Mouse (Mus musculus): ENCODE results near the gene Ubox5.
A peak's percentile ranks its signal among the peaks of the same experiment; 100 is the strongest.

Ubox5 gene

GRCm38 (mm10) chr2:130574960-130575359, 54.9 kb downstream of the Ubox5 start:
- DNase-seq: no peak

DNA sequence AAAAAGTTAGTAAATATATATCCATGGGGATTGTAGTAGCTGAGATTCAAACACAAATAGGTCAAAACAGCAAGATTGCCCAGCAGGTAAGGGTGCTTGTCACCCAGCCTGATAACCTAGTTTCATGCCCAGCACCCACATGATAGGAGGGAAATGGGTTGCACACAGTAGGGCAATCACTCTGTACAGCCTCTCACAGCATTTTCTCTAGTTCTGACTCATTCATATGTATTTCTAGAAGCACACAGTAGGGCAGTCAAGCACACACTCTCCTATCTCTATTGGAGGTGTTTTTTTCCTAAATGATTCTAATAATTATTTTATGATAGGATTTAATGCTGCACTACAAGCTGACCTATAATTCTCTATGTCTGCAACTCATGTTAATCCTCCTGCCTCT, 59.9 kb downstream of the Ubox5 start:
- DNase-seq: no peak

DNA sequence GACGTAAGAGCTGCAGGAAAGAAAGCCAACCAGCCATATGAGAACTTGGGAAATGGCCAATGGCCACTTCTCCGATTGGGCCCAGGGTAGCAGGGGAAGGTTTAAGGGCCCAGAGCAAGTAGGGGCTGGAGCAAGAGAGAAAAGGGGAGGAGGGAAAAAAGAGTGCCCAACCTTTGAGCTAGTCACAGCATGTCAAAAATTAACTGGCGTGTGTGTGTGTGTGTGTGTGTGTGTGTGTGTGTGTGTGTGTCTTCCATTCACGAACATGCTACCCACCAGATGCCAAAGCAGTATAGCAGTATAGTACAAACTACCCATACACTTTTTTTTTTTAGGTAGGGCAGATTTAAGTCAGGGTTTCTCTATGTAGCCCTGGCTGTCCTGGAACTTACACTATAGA, 60.9 kb downstream of the Ubox5 start:
- DNase-seq: no peak

DNA sequence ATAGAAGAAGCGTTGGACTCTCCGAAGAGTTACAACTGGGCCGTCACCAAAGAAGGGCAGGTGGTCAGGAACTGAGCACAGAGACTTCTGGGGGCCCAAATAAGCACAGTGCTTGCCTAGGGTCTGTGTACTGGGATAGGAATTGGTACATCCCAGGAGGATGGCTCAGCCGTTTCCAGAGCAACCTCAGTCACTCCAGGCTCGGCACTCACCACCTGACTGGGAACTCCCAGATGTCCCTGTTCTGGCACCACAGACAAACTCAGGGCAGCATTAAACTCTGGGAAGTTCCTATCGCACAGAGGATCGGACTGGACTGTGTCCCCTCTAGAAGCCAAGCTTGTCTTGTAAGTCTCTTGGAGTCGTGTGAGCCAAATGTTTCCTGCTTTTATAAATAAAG, 64.9 kb downstream of the Ubox5 start:
- DNase-seq: no peak

DNA sequence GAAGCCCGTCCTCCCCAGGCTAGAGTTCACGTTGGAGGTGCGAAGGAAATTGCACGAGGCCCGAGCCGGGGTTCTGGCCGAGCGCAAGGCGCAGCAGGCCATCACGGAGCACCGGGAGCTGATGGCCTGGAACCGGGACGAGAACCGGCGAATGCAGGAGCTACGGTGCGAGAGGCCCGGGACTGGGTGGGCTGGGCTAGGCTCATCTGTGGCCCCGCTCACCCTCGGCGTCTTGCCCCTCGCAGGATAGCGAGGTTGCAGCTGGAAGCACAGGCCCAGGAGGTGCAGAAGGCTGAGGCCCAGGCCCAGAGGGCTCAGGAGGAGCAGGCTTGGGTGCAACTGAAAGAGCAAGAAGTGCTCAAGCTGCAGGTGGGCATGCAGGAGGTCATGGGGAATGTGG, 65.8 kb downstream of the Ubox5 start:
- no peak for DNase-seq

DNA sequence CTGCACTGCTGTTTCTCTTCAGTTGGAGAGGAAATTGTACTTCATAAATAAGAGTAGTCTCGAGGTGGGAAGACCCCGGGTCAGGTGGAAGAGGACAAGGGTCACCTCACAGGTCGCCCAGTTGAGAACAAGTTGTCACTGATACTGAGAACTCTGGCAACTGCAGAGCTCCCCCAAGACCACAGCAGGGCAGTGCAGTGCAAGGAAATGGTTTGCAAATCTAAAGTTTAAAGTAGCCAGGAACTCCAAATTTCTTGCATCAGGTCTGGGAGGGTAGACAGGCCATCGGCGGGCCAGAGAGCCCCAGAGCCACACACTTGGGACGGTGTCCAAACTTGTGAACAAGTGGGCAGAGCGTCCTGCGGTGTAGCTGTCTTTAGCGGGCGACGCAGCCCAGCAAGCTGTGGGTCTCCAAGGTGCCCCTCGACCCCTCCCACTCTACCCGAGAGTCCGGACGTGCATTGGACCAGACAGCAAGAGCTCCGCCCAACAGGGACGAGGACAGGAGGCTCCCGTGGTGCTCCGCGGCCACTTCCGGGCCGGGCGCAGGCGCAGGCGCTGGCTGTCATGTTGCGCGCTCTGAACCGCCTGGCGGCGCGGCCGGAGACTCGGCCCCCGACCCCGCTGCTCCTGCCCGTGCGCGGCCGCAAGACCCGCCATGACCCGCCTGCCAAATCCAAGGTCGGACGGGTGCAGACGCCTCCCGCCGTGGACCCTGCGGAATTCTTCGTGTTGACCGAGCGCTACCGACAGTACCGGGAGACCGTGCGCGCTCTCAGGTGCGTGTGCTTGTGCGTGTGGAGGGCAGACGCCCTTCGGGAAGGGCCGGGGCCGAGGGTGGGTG, 66.4 kb downstream of the Ubox5 start, which contains the start of gene Mrps26:
Gene Mrps26 (plus strand): TSS at position 531 of the 844 bp plus-strand sequence.
- peak; percentile 89 to 95 for DNase-seq

DNA sequence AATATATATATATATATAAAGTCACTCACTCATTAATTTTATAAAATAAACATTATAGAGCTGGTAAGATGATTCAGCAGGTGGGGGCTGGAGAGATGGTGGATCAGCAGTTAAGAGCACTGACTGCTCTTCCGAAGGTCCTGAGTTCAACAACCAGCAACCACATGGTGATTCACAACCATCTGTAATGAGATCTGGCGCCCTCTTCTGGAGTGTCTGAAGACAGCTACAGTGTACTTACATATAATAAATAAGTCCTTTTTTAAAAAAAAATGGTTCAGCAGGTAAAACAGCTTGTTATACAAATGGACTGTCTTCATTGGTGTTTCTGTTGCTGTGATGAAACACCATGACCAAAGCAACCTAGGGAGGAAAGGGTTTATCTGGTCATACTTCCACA, 71.8 kb downstream of the Ubox5 start:
- no peak for DNase-seq

- DNase-seq: no peak
These were observed 72.4 kb downstream of the Ubox5 start for GRCm38 (mm10) chr2:130557462-130557861.

DNA sequence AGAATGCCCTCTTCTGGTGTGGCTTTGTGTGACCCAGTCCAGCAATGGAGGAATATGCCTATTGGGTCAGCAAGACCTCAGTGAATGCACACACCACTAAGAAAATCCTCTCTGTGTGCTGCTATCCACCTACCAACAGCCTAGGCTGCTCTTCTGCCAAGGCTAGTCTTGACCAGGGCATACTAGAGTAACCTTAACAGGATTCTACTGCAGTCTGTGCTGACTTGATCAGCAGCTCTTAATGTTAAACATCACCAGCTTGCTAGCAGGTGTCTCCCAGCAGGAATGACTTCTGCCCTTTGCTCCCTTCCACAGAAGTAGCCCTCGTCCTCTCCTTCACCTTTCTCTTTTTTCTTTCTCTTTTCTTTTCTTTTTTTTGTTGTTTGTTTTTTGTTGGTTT, 73.5 kb downstream of the Ubox5 start:
- no peak for DNase-seq

DNA sequence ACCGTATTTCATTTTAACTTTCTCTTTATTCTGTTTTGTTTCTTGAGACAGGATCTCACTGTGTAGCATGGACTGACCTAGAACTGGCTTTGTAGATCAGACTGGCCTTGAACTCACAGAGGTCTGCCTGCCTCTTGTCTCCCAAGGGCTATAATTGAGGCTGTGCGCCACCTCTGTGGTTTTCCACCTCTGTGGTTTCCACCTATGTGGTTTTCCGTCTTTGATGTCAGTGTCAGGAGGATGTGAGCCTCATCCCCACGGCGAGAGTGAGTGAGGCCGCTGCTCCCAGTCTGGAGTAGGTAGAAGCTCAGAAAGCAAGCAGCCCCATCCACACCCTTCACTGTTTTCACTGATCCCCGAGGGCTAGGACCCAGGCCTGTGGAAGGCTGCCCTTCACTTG, 75.0 kb downstream of the Ubox5 start:
- DNase-seq: peak; percentile 27 to 43

DNA sequence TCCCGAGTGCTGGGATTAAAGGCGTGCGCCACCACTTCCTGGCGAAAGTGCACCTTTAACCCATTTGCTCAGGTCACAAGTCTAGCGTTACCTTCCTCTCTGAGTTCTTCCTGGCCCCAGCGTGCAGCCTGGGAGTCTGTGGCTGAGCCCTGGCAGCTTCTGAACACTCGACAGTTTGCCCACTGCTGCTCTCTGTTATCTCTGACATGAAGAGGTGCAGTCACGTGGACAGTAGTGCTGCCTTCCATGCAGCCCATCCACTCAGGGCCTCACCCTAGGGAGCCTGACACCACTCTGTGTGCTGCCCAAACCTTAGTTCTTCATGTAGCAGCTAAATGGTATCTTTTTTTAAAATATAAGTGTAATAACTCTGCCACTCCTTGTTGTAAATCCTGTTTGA, 82.9 kb downstream of the Ubox5 start:
- no peak for DNase-seq

DNA sequence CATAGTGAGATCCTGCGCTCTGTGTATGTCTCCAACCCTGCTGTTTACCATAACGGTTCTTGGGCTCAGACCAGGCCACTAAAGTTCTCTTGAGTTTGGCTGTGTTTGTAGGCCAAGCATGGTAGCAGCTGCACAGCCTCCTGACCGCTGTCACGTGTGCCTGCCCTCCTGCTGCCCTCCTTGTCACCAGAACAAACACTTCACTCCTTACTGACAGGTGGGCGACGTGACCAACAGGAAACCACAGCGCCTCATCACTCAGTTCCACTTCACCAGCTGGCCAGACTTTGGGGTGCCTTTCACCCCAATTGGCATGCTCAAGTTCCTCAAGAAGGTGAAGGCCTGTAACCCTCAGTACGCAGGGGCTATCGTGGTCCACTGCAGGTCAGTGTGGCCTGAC, 89.6 kb downstream of the Ubox5 start:
- peak; percentile 69 to 82 for DNase-seq

Measured in thymus, postnatal 36 days (tissue).